In the genomic region with DNA sequence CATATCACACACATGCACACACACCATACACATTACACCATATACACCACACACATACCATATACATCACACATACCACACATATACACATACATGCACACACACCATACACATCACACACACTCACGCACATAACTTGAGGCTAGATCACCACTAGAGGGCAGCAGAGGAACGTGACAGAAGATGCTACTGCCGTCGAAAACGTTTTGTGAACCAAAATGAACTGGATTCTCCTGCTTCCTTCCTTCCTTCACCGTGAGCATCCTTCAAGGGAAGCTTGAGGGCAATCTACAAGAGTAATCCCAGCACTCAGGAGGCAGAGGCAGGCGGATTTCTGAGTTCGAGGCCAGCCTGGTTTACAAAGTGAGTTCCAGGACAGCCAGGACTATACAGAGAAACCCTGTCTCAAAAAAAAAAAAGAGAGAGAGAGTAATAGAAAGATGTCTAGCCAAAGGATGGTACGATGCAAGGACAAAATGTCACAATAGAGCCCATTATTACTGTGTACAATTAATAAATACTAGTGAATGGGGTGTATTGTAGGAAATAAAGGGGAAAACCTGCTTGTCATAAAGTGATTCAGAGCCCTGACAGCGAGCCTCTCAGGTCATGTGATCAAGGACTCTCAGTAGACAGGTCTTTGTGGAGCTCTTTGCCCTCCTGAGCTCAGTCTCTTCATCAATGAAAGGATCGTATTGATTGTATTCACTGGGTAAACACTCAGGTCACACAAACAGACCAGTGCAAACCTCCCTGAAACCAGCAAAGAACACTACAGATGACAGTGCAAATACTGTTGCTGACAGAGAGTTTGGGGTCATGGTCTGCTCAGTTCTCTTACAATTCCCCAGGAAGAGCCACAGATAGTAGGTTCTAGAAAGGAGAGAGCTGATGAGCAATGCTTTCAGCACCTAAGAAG, we compare ENCODE assay signal across 8 mouse cellular contexts.
DNase-seq lines count a peak whose midpoint lies in the region; ATAC-seq lines count a peak whose summit lies in the region.

No protein-coding gene starts in this region.

- no peak overlapping the region for H3K27ac ChIP-seq in limb, embryonic 10.5 days
- H3K27ac ChIP-seq in midbrain, embryonic 11.5 days (ENCODE audit: low read depth, low read length): no peak overlapping the region

- peak; percentile 78 for ATAC-seq in midbrain, embryonic 11.5 days (ENCODE audit: low FRiP score)

- no peaks in the 10 kb centered on the region for H3K4me1 ChIP-seq in limb, embryonic 10.5 days
- no peaks in the 10 kb centered on the region for H3K4me1 ChIP-seq in midbrain, embryonic 11.5 days (ENCODE audit: control insufficient read depth, insufficient read depth, low read length)

- no peaks in the 10 kb centered on the region for H3K9me3 ChIP-seq in limb, embryonic 10.5 days (replicated peaks)
- no peaks in the 10 kb centered on the region for H3K9me3 ChIP-seq in midbrain, embryonic 11.5 days (ENCODE audit: control insufficient read depth, low read length)

- no peak overlapping the region for H3K4me2 ChIP-seq in midbrain, embryonic 11.5 days

- no peaks in the 10 kb centered on the region for H3K27me3 ChIP-seq in limb, embryonic 10.5 days (ENCODE audit: low read depth, poor library complexity, severe bottlenecking)
- H3K27me3 ChIP-seq in midbrain, embryonic 11.5 days (ENCODE audit: control insufficient read depth, insufficient read depth, low read length): no peaks in the 10 kb centered on the region

- no peaks in the 10 kb centered on the region for H3K36me3 ChIP-seq in limb, embryonic 10.5 days
- H3K36me3 ChIP-seq in midbrain, embryonic 11.5 days (ENCODE audit: control insufficient read depth, insufficient read depth, low read length): no peaks in the 10 kb centered on the region

- 30% methylated on average over 11 of the region's 11 CpGs for WGBS in limb, embryonic 10.5 days
- 28% methylated on average over 11 of the region's 11 CpGs for WGBS in midbrain, embryonic 11.5 days

- H3K4me3 ChIP-seq in limb, embryonic 10.5 days: no peak overlapping the region
- no peak overlapping the region for H3K4me3 ChIP-seq in midbrain, embryonic 11.5 days (ENCODE audit: low read depth, low read length)

- H3K9ac ChIP-seq in midbrain, embryonic 11.5 days (ENCODE audit: low read length): no peak overlapping the region

- DNase-seq in urinary bladder, adult 18-20 months (ENCODE audit: low spot score in 2 of 2): peak; percentile 27 to 33
- DNase-seq in urinary bladder, postnatal 10 days (ENCODE audit: low spot score): no peak
- peak; percentile 94 for DNase-seq in embryo, embryonic 10.5 days (ENCODE audit: low spot score)
- peak; percentile 10 for DNase-seq in gastrocnemius, postnatal 25 days
- DNase-seq in kidney, adult 11 months: peak; percentile 47
- DNase-seq in limb, embryonic 10.5 days (ENCODE audit: low spot score): peak; percentile 80
- peak; percentile 94 for DNase-seq in midbrain, embryonic 11.5 days (ENCODE audit: low spot score, missing footprints)
- DNase-seq in spleen, adult 18-20 months: peak; percentile 17 to 58
